Mouse (Mus musculus): Measurements from ENCODE around the gene Htra2.

The Htra2 gene

GRCm38 (mm10) chr6:83003082-83003481, 52.0 kb downstream of the Htra2 start:
- DNase-seq: no peak

Measured in cerebellum, adult 8-10 months (tissue).